Mouse (Mus musculus) layer of hippocampus, adult 8-10 months (tissue): ENCODE measurements at regions not wholly inside any gene's neighbourhood (a gene's known extent, or its start where the extent isn't known, plus 50 kb on each side); places are given as distances from the start of the nearest gene placed in this dataset.

ENCODE experiments used
- DNase-seq, 2 experiments: peaks; one replicate each; pipeline ENCODE4 v3.0.0; 2022; ENCODE audit warnings: low spot score in 2 of 2

DNA sequence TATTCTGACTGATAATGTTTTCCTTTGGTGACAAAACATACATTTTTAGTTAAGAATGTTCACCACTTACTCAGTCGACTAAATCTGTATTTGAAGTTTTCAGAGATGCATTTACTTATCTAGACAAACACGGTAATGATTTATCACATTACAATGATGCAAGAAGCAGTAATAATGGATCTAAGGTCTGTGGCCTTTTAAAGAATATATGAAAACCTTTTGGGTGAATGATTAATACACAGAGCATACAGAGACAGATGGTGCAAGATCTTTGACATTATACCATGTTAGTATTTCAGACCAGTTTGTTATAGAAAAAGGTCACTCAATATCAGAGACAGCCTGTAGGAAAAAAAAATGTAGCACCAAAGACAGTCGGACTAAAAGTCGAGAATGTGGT lies 1004.2 kb upstream of the Ncam2 start:
- DNase-seq = no peak

DNA sequence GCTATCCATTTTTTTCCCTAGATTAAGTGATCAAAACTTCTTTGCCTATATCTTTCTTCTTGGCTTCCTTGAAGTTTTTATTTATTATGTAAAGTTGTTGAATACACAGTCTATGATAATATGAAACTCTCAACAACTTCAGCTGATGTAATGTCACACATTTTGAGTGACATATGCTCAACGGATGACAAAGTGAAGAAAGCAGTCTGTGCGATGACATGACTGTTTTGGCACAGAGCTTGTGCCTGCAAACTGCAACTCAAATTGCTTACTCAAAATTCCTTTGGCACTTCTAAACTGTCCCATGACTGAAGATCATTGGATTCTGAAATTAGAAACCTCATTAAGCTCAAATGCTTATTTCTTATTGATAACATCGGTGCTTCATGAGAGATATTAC lies 997.7 kb upstream of the Ncam2 start:
- peak in 1 of 2 experiments; percentile 3 for DNase-seq

GRCm38 (mm10) chr16:80212769-80213168 lies 987.7 kb upstream of the Ncam2 start:
- DNase-seq = no peak

DNA sequence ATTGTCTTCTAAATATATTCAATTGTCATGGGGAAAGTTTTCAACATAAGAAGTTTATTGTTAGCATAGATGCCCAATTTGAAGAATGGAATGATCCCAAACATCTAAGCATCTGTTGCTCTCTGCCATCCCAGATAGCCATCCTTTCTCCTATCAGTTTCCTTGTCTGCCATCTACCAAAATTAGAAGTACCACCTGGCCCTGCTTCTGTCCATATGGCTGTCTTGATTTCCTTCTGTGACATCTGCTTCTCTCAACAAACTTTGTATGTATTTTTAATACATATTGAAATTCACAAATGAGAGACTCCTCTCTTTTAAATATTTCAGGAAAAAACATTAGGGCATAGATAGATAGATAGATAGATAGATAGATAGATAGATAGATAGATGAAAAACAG lies 945.1 kb upstream of the Ncam2 start:
- DNase-seq = peak; percentile 64 to 65

DNA sequence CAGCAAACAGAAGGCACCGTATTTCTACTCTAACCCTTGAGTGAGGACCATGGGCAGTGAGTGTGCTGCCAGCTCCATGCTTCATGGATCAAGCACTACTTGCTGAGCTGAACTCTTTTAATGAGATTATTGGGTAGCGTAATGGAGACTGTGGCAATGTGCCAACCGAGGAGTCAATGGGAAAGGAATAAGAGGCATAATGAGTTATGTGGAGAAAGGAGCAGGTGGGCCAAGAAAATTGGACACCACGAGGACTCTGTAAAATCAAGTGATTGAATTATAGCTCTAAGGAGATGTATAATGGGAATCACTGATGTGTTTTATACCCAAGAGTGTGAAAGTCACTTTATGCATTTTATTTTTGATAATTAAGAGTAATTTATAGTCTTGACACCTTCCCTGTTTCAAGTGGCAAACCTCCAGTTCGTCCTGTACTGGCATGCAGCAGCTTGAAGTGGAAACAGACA lies 934.3 kb upstream of the Ncam2 start:
- DNase-seq = no peak

DNA sequence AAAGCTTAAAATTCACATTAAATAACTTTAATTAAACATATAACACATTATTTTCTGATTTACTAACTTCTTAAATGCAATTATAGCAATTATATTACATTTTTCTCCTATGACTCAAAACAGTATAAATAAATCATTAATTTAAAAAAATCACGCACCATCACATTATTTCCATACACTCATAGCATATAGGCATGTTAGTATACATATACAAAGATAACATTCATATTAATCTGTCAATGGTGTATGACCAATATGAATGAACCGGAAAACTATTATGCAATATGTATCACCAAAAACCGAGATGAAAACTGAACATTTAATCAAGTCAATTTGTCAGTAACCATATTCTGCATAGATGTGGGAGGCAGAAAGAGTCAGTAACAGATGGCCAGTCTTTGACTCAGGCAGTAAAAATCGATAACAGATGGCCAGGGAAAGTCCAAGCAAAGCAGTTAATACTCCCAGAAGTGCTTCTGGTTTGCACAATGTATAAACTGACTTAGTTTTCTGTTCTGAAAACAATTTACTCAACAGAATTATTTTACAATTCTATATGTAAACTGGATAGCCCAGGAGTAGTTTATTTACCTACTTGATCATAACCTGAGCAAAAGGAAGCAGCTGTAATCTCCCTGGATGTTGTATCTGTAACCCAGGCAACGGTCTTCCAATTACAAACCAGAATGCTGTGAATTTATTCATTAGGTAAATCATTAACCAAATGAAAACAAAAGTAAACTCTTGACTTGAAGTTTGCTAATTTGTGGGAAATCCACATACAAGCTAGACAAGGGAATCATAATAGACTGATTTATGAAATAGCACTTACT lies 928.0 kb upstream of the Ncam2 start:
- peak; percentile 55 to 60 for DNase-seq
